Mouse (Mus musculus) liver, embryonic 11.5 days (tissue): Measurements from ENCODE around the gene Vps37c. TPM values are rescaled to one million over a fixed set of nuclear protein-coding genes. Genes with fewer than 3 reads are reported as not detected.

Experiments used
- ATAC-seq: fragments of 200-750 bp; cut with Nextera tagmentation; replicated peaks from 2 replicates; pipeline ENCODE4 v1.8.0; 2017; ENCODE audit warnings: moderate number of reproducible peaks, mild to moderate bottlenecking, moderate TSS enrichment, moderate library complexity; ENCODE audit not compliant: low FRiP score
- DNase-seq: peaks from one replicate; pipeline ENCODE4 v3.0.0-alpha.2; 2017; ENCODE audit warnings: low spot score
- H3K27ac ChIP-seq: fragments of 300-500 bp; sonication (generic); 2 replicates; pipeline ENCODE4 v1.5.1; 2014; ENCODE audit warnings: mild to moderate bottlenecking, low read depth, low read length, control low read depth
- H3K27me3 ChIP-seq: fragments of 300-500 bp; sonication (generic); replicated peaks from 2 replicates; pipeline ENCODE4 v1.6.1; 2014; ENCODE audit warnings: low read length, mixed read lengths; ENCODE audit not compliant: control insufficient read depth, insufficient read depth
- H3K36me3 ChIP-seq: fragments of 300-500 bp; sonication (generic); 2 replicates; pipeline ENCODE4 v1.6.1; 2014; ENCODE audit warnings: mild to moderate bottlenecking, low read length, moderate library complexity, mixed read lengths; ENCODE audit not compliant: control insufficient read depth, insufficient read depth
- H3K4me1 ChIP-seq: fragments of 300-500 bp; sonication (generic); replicated peaks from 2 replicates; pipeline ENCODE4 v1.6.1; 2014; ENCODE audit warnings: low read length, mixed read lengths; ENCODE audit not compliant: control insufficient read depth, insufficient read depth
- H3K4me2 ChIP-seq: fragments of 300-500 bp; sonication (generic); 2 replicates; pipeline ENCODE4 v1.6.1; 2014; ENCODE audit warnings: mild to moderate bottlenecking, control low read depth, moderate library complexity
- H3K4me3 ChIP-seq: fragments of 300-500 bp; sonication (generic); 2 replicates; pipeline ENCODE4 v1.5.1; 2014; ENCODE audit warnings: low read depth, low read length, control low read depth
- H3K9ac ChIP-seq: fragments of 300-500 bp; sonication (generic); 2 replicates; pipeline ENCODE4 v1.6.1; 2014; ENCODE audit warnings: low read depth, low read length, control low read depth
- H3K9me3 ChIP-seq: fragments of 300-500 bp; sonication (generic); 2 replicates; pipeline ENCODE4 v1.6.1; 2016; ENCODE audit warnings: low read length, inconsistent platforms, mixed read lengths; ENCODE audit not compliant: control insufficient read depth
- WGBS: fragments of 180-500 bp; shearing (Covaris S2); extraction: QIAGEN DNeasy Blood & Tissue Kit; methylation state at CpG from one replicate; pipeline ENCODE4 v1.1.7; 2014; 5-methylcytosine and 5-hydroxymethylcytosine counted together
- polyA plus RNA-seq: library from polyadenylated mRNA; unstranded; fragments of >200 nt; fragmentation: Nextera tagmentation; extraction: Ambion mirVana; gene quantifications from 2 replicates; pipeline ENCODE4 v1.2.1, GENCODE M21; 2014

Vps37c gene
- polyA plus RNA-seq, 1 experiment from 2014 or later = 23.2 TPM

GRCm38 (mm10) chr19:10757526-10757925 lies 69.0 kb downstream of the Vps37c start:
- H3K36me3 ChIP-seq = no peaks in the 10 kb centered on the region
- no peak overlapping the region for H3K4me2 ChIP-seq
- H3K4me3 ChIP-seq = no peak overlapping the region
- no peak overlapping the region for H3K27ac ChIP-seq
- no peak overlapping the region for H3K9ac ChIP-seq
- H3K27me3 ChIP-seq = no peaks in the 10 kb centered on the region
- no peaks in the 10 kb centered on the region for H3K9me3 ChIP-seq
- no peaks in the 10 kb centered on the region for H3K4me1 ChIP-seq
- DNase-seq = no peak
- WGBS = 76% methylated on average over 2 of the region's 2 CpGs
- ATAC-seq = no peak

- Histone ChIP-seq H3K4me3 (no peak overlapping the region), H3K27ac (no peak overlapping the region), H3K9me3 (no peaks in the 10 kb centered on the region), H3K9ac (no peak overlapping the region), H3K27me3 (no peaks in the 10 kb centered on the region), H3K36me3 (no peaks in the 10 kb centered on the region), H3K4me2 (no peak overlapping the region), H3K4me1 (no peaks in the 10 kb centered on the region)
- ATAC-seq (no peak), DNase-seq (no peak)
- WGBS = 62% methylated on average over 6 of the region's 6 CpGs
These were observed 70.2 kb downstream of the Vps37c start for GRCm38 (mm10) chr19:10758708-10759107.

GRCm38 (mm10) chr19:10759525-10759924 lies 71.0 kb downstream of the Vps37c start:
- Histone ChIP-seq H3K9me3 (no peaks in the 10 kb centered on the region), H3K27me3 (no peaks in the 10 kb centered on the region), H3K4me2 (no peak overlapping the region), H3K9ac (no peak overlapping the region), H3K27ac (no peak overlapping the region), H3K4me1 (no peaks in the 10 kb centered on the region), H3K4me3 (no peak overlapping the region), H3K36me3 (no peaks in the 10 kb centered on the region)
- ATAC-seq = no peak
- no peak for DNase-seq

GRCm38 (mm10) chr19:10759983-10760831 lies 71.7 kb downstream of the Vps37c start:
- no peaks in the 10 kb centered on the region for H3K4me1 ChIP-seq
- no peaks in the 10 kb centered on the region for H3K9me3 ChIP-seq
- H3K36me3 ChIP-seq = no peaks in the 10 kb centered on the region
- DNase-seq = no peak
- no peaks in the 10 kb centered on the region for H3K27me3 ChIP-seq
- ATAC-seq = no peak
- H3K27ac ChIP-seq = no peak overlapping the region
- H3K9ac ChIP-seq = no peak overlapping the region
- 70% methylated on average over 9 of the region's 9 CpGs for WGBS
- no peak overlapping the region for H3K4me2 ChIP-seq
- H3K4me3 ChIP-seq = no peak overlapping the region

GRCm38 (mm10) chr19:10761794-10762415 lies 73.4 kb downstream of the Vps37c start:
- no peak overlapping the region for H3K4me3 ChIP-seq
- H3K36me3 ChIP-seq = no peaks in the 10 kb centered on the region
- no peak overlapping the region for H3K9ac ChIP-seq
- H3K27ac ChIP-seq = no peak overlapping the region
- DNase-seq (no peak), ATAC-seq (no peak)
- WGBS = 76% methylated on average over 8 of the region's 8 CpGs
- no peaks in the 10 kb centered on the region for H3K9me3 ChIP-seq
- no peaks in the 10 kb centered on the region for H3K4me1 ChIP-seq
- H3K27me3 ChIP-seq = no peaks in the 10 kb centered on the region
- no peak overlapping the region for H3K4me2 ChIP-seq

- H3K4me2 ChIP-seq = no peak overlapping the region
- ATAC-seq (no peak), DNase-seq (no peak)
- 71% methylated on average over 6 of the region's 6 CpGs for WGBS
- H3K4me1 ChIP-seq = no peaks in the 10 kb centered on the region
- H3K36me3 ChIP-seq = no peaks in the 10 kb centered on the region
- H3K27me3 ChIP-seq = no peaks in the 10 kb centered on the region
- H3K4me3 ChIP-seq = no peak overlapping the region
- H3K9ac ChIP-seq = no peak overlapping the region
- H3K27ac ChIP-seq = no peak overlapping the region
- H3K9me3 ChIP-seq = no peaks in the 10 kb centered on the region
These were observed 73.9 kb downstream of the Vps37c start for GRCm38 (mm10) chr19:10762468-10762867.

GRCm38 (mm10) chr19:10763381-10764031 lies 75.0 kb downstream of the Vps37c start:
- no peaks in the 10 kb centered on the region for H3K27me3 ChIP-seq
- H3K4me3 ChIP-seq = no peak overlapping the region
- no peak overlapping the region for H3K27ac ChIP-seq
- no peaks in the 10 kb centered on the region for H3K9me3 ChIP-seq
- no peak overlapping the region for H3K9ac ChIP-seq
- ATAC-seq (no peak), DNase-seq (no peak)
- no peaks in the 10 kb centered on the region for H3K36me3 ChIP-seq
- WGBS = 73% methylated on average over 21 of the region's 21 CpGs
- no peak overlapping the region for H3K4me2 ChIP-seq
- H3K4me1 ChIP-seq = no peaks in the 10 kb centered on the region
